In the genomic region with DNA sequence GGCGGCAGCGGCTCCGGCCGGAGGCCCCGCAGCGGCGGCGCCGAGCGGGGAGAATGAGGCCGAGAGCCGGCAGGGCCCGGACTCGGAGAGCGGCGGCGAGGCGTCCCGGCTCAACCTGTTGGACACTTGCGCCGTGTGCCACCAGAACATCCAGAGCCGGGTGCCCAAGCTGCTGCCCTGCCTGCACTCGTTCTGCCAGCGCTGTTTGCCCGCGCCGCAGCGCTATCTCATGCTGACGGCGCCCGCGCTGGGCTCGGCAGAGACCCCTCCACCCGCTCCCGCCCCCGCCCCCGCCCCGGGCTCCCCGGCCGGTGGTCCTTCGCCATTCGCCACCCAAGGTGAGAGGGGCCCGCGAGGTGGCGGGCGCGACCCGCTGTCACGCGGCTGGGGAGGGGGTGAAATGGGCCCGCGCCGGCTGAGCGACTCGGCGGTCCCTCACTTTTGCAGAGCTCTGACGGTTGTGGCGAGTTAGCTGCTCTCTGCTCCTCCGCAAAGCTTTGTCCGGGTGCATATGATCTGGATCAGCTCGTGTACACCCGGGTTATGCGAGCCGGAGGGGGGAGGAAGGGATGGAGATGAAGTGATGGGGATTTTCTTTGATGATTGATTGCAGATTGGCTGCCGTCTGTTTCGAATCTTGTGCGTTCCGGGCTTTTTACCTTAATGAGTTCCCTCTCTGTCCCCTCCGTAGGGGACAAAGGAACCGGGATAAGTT, we compare ENCODE assay signal across 8 mouse cellular contexts. TPM values are rescaled to one million over a fixed set of nuclear protein-coding genes. Genes with fewer than 3 reads are reported as not detected.
DNase-seq lines count a peak whose midpoint lies in the region; ATAC-seq lines count a peak whose summit lies in the region.

No protein-coding gene starts in this region.

- H3K27ac ChIP-seq in hindbrain, embryonic 10.5 days: peak overlapping the region; percentile 99

- peaks cover 44% of the 10 kb centered on the region for H3K9me3 ChIP-seq in hindbrain, embryonic 10.5 days

- H3K27me3 ChIP-seq in hindbrain, embryonic 10.5 days (ENCODE audit: insufficient read depth, poor library complexity, severe bottlenecking): no peaks in the 10 kb centered on the region

- H3K4me1 ChIP-seq in hindbrain, embryonic 10.5 days (replicated peaks): 0 out of 2 replicates have a peak, but pooled peaks cover 2% of the 10 kb centered on the region

- H3K4me3 ChIP-seq in hindbrain, embryonic 10.5 days: peak overlapping the region; percentile 92

- peaks cover 42% of the 10 kb centered on the region for H3K36me3 ChIP-seq in hindbrain, embryonic 10.5 days

- WGBS in hindbrain, embryonic 10.5 days: under 1% methylated on average over 70 of the region's 70 CpGs

- peak; percentile 50 for ATAC-seq in frontal cortex, adult (ENCODE audit: low TSS enrichment)

- DNase-seq in ES-CJ7 (ENCODE audit: low read depth, low spot score): peak; percentile 67
- peak; percentile 24 for DNase-seq in brain, embryonic 18.5 days (ENCODE audit: low read depth, low spot score)
- peak; percentile 80 for DNase-seq in hindbrain, embryonic 10.5 days (ENCODE audit: low spot score)
- DNase-seq in layer of hippocampus, postnatal 14 days (ENCODE audit: low spot score in 2 of 2): peak; percentile 29 to 65
- DNase-seq in lung, postnatal 36 days: peak; percentile 38
- DNase-seq in retina, postnatal 1 day: peak; percentile 82
- peak; percentile 26 for DNase-seq in urinary bladder, postnatal 25 days (ENCODE audit: low spot score)

RNA-seq across cellular contexts. Expression of a gene that starts 0.7 kb away (rescaled TPM):
- polyA plus RNA-seq in hindbrain, embryonic 10.5 days (2016; fragmentation: Nextera tagmentation; extraction: Ambion mirVana): 19.3 and 22.5 TPM in 2 replicates
- total RNA-seq in layer of hippocampus, postnatal 14 days (2021): 10 to 100 TPM; 40.4 to 43.2 TPM

Comparison
In these comparisons a context has a peak if more than half of its experiments do, and no peak if none do; other contexts are left out.
1. Peak in every context shown above with its lines: DNase-seq, ATAC-seq, H3K4me3 ChIP-seq and H3K27ac ChIP-seq.
2. DNase-seq: peak in every context shown above with its lines; median percentile 82 in retina, postnatal 1 day; 80 in hindbrain, embryonic 10.5 days; 67 in ES-CJ7; 47 in layer of hippocampus, postnatal 14 days; 38 in lung, postnatal 36 days; 26 in urinary bladder, postnatal 25 days; 24 in brain, embryonic 18.5 days.